18 mouse cellular contexts compared by ENCODE assay signal in genomic region chr14:93553771-93554170, GRCm38 (mm10).
"Had no signal": no experiment of that assay in that cellular context is flagged by ENCODE, and none has a peak within 500 bp of the region (broad histone marks: within the 10 kb centered on the region; RNA-seq: fewer than 3 reads in every experiment).

No protein-coding gene starts in this region.

- H3K4me3 ChIP-seq: limb, embryonic 12.5 days; limb, embryonic 15.5 days; neural tube, embryonic 12.5 days; neural tube, embryonic 15.5 days had no signal

- H3K27me3 ChIP-seq: limb, embryonic 12.5 days; limb, embryonic 15.5 days; neural tube, embryonic 12.5 days; neural tube, embryonic 15.5 days had no signal

- H3K27ac ChIP-seq: limb, embryonic 12.5 days; limb, embryonic 15.5 days; liver, embryonic 14.5 days; macrophage; neural tube, embryonic 12.5 days; neural tube, embryonic 15.5 days; stomach, postnatal 0 days had no signal

- H3K4me2 ChIP-seq: limb, embryonic 12.5 days; limb, embryonic 15.5 days; liver, embryonic 11.5 days; lung, embryonic 14.5 days; neural tube, embryonic 12.5 days; neural tube, embryonic 15.5 days had no signal

- H3K4me1 ChIP-seq: limb, embryonic 12.5 days; limb, embryonic 15.5 days; neural tube, embryonic 12.5 days; neural tube, embryonic 15.5 days had no signal

- ATAC-seq: intestine, embryonic 16.5 days; liver, postnatal 0 days; lung, postnatal 0 days had no signal

- DNase-seq: kidney, adult 18-20 months; kidney, adult 9 months; kidney, postnatal 14 days; kidney, postnatal 4 days; left cerebral cortex, postnatal 4 days; liver, postnatal 0 days; lung, embryonic 14.5 days; thymus, postnatal 25 days had no signal

- H3K9ac ChIP-seq: limb, embryonic 12.5 days; limb, embryonic 15.5 days; liver, embryonic 14.5 days; liver, postnatal 0 days; lung, embryonic 14.5 days; neural tube, embryonic 12.5 days; neural tube, embryonic 15.5 days had no signal

- H3K9me3 ChIP-seq: limb, embryonic 12.5 days; limb, embryonic 15.5 days; neural tube, embryonic 12.5 days; neural tube, embryonic 15.5 days had no signal

- H3K36me3 ChIP-seq: limb, embryonic 12.5 days; limb, embryonic 15.5 days; neural tube, embryonic 12.5 days; neural tube, embryonic 15.5 days had no signal
